Mouse (Mus musculus) megakaryocyte, embryonic 14.5 days (primary cell): ENCODE results near the gene Ccl22.

Experiments used
- FLI1 ChIP-seq: IDR thresholded peaks from 2 replicates; pipeline ENCODE4 v1.6.1; 2012; ENCODE audit warnings: low read length, inconsistent platforms, mixed read lengths
- GATA1 ChIP-seq: IDR thresholded peaks from 3 replicates; pipeline ENCODE4 v1.6.1; 2012; ENCODE audit warnings: mixed read lengths, low read length, inconsistent platforms, borderline replicate concordance

DNA sequence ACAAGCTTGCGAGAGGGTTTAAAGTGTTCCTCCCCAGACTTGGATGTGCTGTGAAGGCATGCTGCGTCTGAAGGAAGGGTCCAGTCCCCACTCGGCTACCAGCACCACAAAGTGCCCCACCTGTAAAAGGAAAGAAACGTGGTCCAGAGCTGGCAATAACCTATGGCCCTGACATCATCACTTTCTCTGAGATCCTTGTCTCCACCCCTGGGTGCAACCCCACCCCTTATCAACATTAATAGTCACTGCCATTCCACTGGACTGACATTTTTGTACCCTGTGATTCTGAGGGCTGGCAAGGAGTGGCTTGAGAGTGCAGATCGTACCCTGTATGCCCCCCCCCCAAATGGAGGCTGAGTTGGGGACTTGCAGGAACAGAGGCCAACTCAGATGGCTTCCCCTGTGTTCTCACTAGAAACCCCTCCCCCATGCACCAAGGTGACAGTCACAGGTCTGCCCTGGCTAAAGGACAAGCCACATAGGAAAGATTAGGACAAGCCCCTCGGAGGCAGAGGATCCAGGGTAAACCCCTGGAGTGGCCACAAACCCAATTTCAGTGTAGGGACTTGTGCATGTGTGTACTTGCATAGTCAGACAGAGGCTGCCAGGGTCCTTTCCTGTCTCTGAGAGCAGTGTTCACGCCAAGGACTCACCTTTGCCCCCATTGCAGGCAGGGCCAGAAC, 35.9 kb downstream of the Ccl22 start:
- TF ChIP-seq GATA1: no peak
- TF ChIP-seq FLI1: no peak
